Mouse (Mus musculus) testis, postnatal 10 days (tissue): Measurements from ENCODE around the gene Nol6.
"Not testable (repeated sequence)": the region's sequence is repeated elsewhere in the genome, so short reads cannot be mapped to it uniquely, and the experiment has no call there.

Experiments used
- DNase-seq: peaks from one replicate; pipeline ENCODE4 v3.0.0; 2021; ENCODE audit warnings: low spot score

Nol6 gene

GRCm38 (mm10) chr4:41082803-41083202 lies 41.5 kb downstream of the Nol6 start:
- DNase-seq = not testable (repeated sequence)

DNA sequence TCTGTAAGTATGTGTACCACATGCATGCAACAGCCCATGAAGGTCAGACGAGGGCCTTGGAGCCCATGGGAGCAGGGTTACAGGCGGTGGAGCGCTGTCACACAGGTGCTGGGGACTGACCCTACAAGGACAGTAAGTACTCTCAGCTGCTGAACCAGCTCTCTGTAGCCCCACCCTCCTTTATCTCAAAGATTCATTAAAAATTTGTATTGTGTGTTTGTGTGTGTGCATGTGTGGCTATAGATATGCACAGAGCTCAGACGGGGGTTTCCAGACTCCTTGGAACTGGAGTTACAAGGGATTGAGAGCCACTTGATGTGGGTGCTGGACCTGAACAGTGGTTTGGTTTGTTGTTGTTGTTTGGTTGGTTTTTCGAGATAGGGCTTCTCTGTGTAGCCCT lies 42.5 kb downstream of the Nol6 start:
- no peak for DNase-seq

GRCm38 (mm10) chr4:41078726-41079125 lies 45.5 kb downstream of the Nol6 start:
- DNase-seq = no peak

GRCm38 (mm10) chr4:41074461-41074860 lies 49.8 kb downstream of the Nol6 start:
- DNase-seq = no peak

DNA sequence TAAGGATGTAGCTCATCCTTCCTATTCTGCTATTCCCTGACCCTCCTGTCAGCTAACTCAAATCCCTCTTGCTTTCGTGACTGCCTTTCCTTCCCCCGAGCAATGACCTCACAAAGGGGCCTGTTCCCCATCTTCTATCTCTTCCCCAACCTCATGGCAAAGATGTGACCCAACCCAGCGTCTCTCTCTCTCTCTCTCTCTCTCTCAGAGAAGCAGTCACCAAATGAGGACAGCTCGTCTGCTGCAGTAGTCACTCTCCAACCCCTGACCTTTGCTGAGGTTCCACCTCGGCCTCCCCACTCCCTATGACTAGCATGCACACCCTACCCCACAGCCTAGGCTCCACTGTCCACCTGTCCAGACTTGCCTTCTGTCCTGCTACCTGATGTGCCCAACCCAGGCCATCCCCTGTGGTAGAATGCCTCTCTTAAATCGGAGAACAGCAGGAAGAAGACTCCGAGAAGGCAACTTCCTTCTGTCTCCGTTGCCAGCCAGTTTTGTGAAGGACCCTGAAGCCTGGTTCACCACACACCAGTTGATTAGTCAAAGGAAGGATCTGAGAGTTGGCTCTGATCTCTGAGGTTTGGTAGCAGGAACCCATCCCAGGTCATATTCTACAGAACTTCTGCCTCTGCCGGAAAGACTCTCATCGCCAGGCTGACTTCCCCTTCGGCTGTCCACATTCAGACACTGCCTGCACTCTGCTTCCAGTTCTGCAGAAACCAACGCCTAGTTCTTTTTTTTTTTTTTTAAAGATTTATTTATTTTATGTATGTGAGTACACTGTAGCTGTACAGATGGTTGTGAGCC lies 51.0 kb downstream of the Nol6 start:
- DNase-seq = no peak

DNA sequence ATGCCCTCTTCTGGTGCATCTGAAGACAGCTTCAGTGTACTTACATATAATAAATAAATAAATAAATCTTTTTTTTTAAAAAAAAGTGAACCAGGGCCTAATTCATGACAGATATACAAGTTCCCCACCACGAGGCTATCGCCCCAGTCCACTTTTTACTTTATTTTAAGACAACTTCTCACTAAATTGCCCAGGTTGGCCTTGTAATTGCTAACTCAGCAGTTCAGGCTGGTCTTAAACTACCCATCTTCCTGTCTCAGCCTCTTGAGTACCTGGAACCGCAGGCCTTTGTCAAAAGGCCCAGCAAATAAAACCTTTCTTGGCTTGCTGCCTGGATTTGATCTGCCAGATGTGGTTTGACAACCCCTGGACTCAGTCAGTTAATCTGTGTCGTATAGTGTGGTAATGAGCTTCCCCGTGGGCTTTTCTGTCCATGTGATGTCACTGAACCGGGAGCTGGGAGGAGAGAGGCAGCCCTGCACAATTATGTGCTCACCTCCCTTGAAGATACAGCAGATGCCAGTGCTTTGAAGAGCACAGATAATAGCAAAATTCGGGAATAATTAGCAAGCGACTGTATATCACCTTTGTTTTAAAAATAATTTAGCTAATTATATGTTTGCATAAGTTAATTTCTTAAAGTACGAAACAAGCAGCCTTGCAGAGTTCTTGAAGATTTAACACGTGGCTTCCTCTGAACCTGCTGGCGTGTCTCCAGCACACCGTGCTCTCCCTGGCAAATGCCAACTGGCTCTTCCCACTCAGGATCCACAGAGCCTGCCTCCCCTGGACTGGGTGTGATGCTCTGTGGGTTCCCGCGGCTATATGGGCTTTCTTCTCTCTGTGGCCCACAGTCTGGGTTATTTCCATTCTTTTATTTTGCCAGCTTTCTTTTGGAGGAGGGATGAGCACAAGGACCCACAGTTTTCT lies 52.5 kb downstream of the Nol6 start:
- DNase-seq = no peak

GRCm38 (mm10) chr4:41065196-41065595 lies 59.1 kb downstream of the Nol6 start:
- no peak for DNase-seq
